Mouse (Mus musculus) CH12.LX (cell line): ENCODE measurements around the gene Otud7a. TPM values are rescaled to one million over a fixed set of nuclear protein-coding genes. Genes with fewer than 3 reads are reported as not detected.

Experiments
- DNase-seq: peaks from one replicate; pipeline ENCODE4 v3.0.0-alpha.2; 2013; ENCODE audit errors: extremely low read depth
- H3K27ac ChIP-seq: 2 replicates; pipeline ENCODE4 v1.5.1; 2012; ENCODE audit warnings: low read depth, mild to moderate bottlenecking, control low read depth, moderate library complexity; ENCODE audit not compliant: insufficient read depth
- H3K27me3 ChIP-seq: replicated peaks from 2 replicates; pipeline ENCODE3; 2012; ENCODE audit warnings: inconsistent platforms
- H3K36me3 ChIP-seq, 2 experiments: replicated peaks in 1 of 2; 2 replicates each; pipeline versions ENCODE3 to v1.6.1; 2012; ENCODE audit warnings: inconsistent platforms in 1 of 2, low read length in 1 of 2, mild to moderate bottlenecking in 1 of 2, mixed read lengths in 1 of 2, moderate library complexity in 1 of 2; ENCODE audit not compliant: control insufficient read depth in 1 of 2, insufficient read depth in 1 of 2
- H3K4me1 ChIP-seq, 2 experiments: 2 replicates each; pipeline ENCODE4 v1.6.1; 2012; ENCODE audit warnings: inconsistent platforms in 1 of 2, moderate library complexity in 1 of 2; ENCODE audit not compliant: insufficient read depth in 2 of 2, control insufficient read depth in 1 of 2
- H3K4me2 ChIP-seq: 2 replicates; pipeline ENCODE4 v1.6.1; 2012; ENCODE audit warnings: low read depth, mild to moderate bottlenecking, control low read depth; ENCODE audit not compliant: poor library complexity, insufficient read depth, severe bottlenecking
- H3K4me3 ChIP-seq, 3 experiments: fragments of 150-350 bp in 1 of 3; sonication (generic) in 1 of 3; replicated peaks in 1 of 3; 2 replicates each; pipeline versions ENCODE3 to v1.5.1; 2011 to 2012; ENCODE audit warnings: low read depth in 2 of 3, low read length in 2 of 3, mild to moderate bottlenecking in 2 of 3, moderate library complexity in 2 of 3, control low read depth in 1 of 3, improper control_type of control experiment in 1 of 3, inconsistent platforms in 1 of 3, mixed read lengths in 1 of 3; ENCODE audit not compliant: poor library complexity in 1 of 3
- H3K79me2 ChIP-seq: replicated peaks from 2 replicates; pipeline ENCODE4 v1.6.1; 2012; ENCODE audit warnings: mild to moderate bottlenecking, moderate library complexity; ENCODE audit not compliant: control insufficient read depth, poor library complexity, insufficient read depth, severe bottlenecking; ENCODE audit errors: extremely low read depth
- H3K9ac ChIP-seq: 2 replicates; pipeline ENCODE4 v1.6.1; 2012; ENCODE audit warnings: low read depth, mild to moderate bottlenecking, control low read depth, moderate library complexity; ENCODE audit not compliant: insufficient read depth
- H3K9me3 ChIP-seq: replicated peaks from 2 replicates; pipeline ENCODE3; 2012; ENCODE audit warnings: low read length, inconsistent platforms, mixed read lengths
- BHLHE40 ChIP-seq: IDR thresholded peaks from 2 replicates; pipeline ENCODE4 v1.6.1; 2011; ENCODE audit warnings: mild to moderate bottlenecking, low read depth, low read length, improper control_type of control experiment
- CHD1 ChIP-seq: IDR thresholded peaks from 2 replicates; pipeline ENCODE4 v1.6.1; 2012; ENCODE audit warnings: low read depth, low read length, improper control_type of control experiment, inconsistent platforms
- CHD2 ChIP-seq: IDR thresholded peaks from 2 replicates; pipeline ENCODE4 v1.6.1; 2011; ENCODE audit warnings: low read length, improper control_type of control experiment
- CTCF ChIP-seq, 2 experiments: IDR thresholded peaks in 1 of 2; conservative IDR thresholded peaks in 1 of 2; 2 replicates each; pipeline ENCODE4 v1.5.1; 2011 to 2012; ENCODE audit warnings: low read depth in 2 of 2, low read length in 2 of 2, improper control_type of control experiment in 1 of 2, inconsistent platforms in 1 of 2, mild to moderate bottlenecking in 1 of 2, moderate library complexity in 1 of 2
- E2F4 ChIP-seq: IDR thresholded peaks from 2 replicates; pipeline ENCODE4 v1.6.1; 2011; ENCODE audit warnings: low read depth, low read length, improper control_type of control experiment; ENCODE audit not compliant: insufficient replicate concordance
- ELF1 ChIP-seq: IDR thresholded peaks from 2 replicates; pipeline ENCODE4 v1.6.1; 2014; ENCODE audit warnings: low read depth, mild to moderate bottlenecking, inconsistent platforms, low read length, improper control_type of control experiment
- ETS1 ChIP-seq: conservative IDR thresholded peaks from 2 replicates; pipeline ENCODE4 v1.6.1; 2012; ENCODE audit warnings: low read depth, mild to moderate bottlenecking, inconsistent platforms, low read length, improper control_type of control experiment, moderate library complexity
- IRF4 ChIP-seq: IDR thresholded peaks from 2 replicates; pipeline ENCODE4 v1.6.1; 2014; ENCODE audit warnings: low read depth, mild to moderate bottlenecking, inconsistent platforms, low read length, improper control_type of control experiment
- JUND ChIP-seq: conservative IDR thresholded peaks from 2 replicates; pipeline ENCODE4 v1.6.1; 2011; ENCODE audit warnings: low read depth, low read length, improper control_type of control experiment
- MAFK ChIP-seq: IDR thresholded peaks from 2 replicates; pipeline ENCODE4 v1.6.1; 2011; ENCODE audit warnings: low read length, improper control_type of control experiment; ENCODE audit not compliant: insufficient replicate concordance
- MAX ChIP-seq: IDR thresholded peaks from 2 replicates; pipeline ENCODE4 v1.6.1; 2011; ENCODE audit warnings: low read length, improper control_type of control experiment
- MEF2A ChIP-seq: IDR thresholded peaks from 2 replicates; pipeline ENCODE4 v1.6.1; 2014; ENCODE audit warnings: low read depth, mild to moderate bottlenecking, inconsistent platforms, low read length, improper control_type of control experiment, borderline replicate concordance
- MYC ChIP-seq: IDR thresholded peaks from 2 replicates; pipeline ENCODE4 v1.6.1; 2011; ENCODE audit warnings: low read depth, mild to moderate bottlenecking, improper control_type of control experiment, low read length
- NELFE ChIP-seq: IDR thresholded peaks from 2 replicates; pipeline ENCODE4 v1.6.1; 2011; ENCODE audit warnings: low read depth, low read length, improper control_type of control experiment
- POLR2AphosphoS2 ChIP-seq: IDR thresholded peaks from 2 replicates; pipeline ENCODE4 v1.6.1; 2011; ENCODE audit warnings: low read depth, low read length, improper control_type of control experiment
- RAD21 ChIP-seq: IDR thresholded peaks from 2 replicates; pipeline ENCODE4 v1.6.1; 2011; ENCODE audit warnings: low read depth, mild to moderate bottlenecking, low read length, improper control_type of control experiment, moderate library complexity
- RCOR1 ChIP-seq: conservative IDR thresholded peaks from 2 replicates; pipeline ENCODE4 v1.6.1; 2012; ENCODE audit warnings: low read depth, mild to moderate bottlenecking, inconsistent platforms, low read length, improper control_type of control experiment
- SIN3A ChIP-seq: IDR thresholded peaks from 2 replicates; pipeline ENCODE4 v1.6.1; 2012; ENCODE audit warnings: low read length, improper control_type of control experiment, inconsistent platforms
- SMC3 ChIP-seq: IDR thresholded peaks from 2 replicates; pipeline ENCODE4 v1.6.1; 2011; ENCODE audit warnings: low read depth, low read length, improper control_type of control experiment
- TBP ChIP-seq: conservative IDR thresholded peaks from 2 replicates; pipeline ENCODE4 v1.6.1; 2011; ENCODE audit warnings: low read depth, low read length, improper control_type of control experiment
- TCF12 ChIP-seq: IDR thresholded peaks from 2 replicates; pipeline ENCODE4 v1.6.1; 2014; ENCODE audit warnings: low read depth, mild to moderate bottlenecking, inconsistent platforms, low read length, improper control_type of control experiment
- UBTF ChIP-seq: IDR thresholded peaks from 2 replicates; pipeline ENCODE4 v1.6.1; 2012; ENCODE audit warnings: low read depth, mild to moderate bottlenecking, inconsistent platforms, low read length, improper control_type of control experiment, moderate library complexity
- USF1 ChIP-seq: IDR thresholded peaks from 2 replicates; pipeline ENCODE4 v1.6.1; 2014; ENCODE audit warnings: low read depth, mild to moderate bottlenecking, inconsistent platforms, low read length, improper control_type of control experiment
- USF2 ChIP-seq: conservative IDR thresholded peaks from 2 replicates; pipeline ENCODE4 v1.6.1; 2011; ENCODE audit warnings: low read depth, low read length, improper control_type of control experiment
- ZC3H11A ChIP-seq: IDR thresholded peaks from 2 replicates; pipeline ENCODE4 v1.6.1; 2012; ENCODE audit warnings: low read depth, mild to moderate bottlenecking, inconsistent platforms, low read length, improper control_type of control experiment
- ZKSCAN1 ChIP-seq: IDR thresholded peaks from 2 replicates; pipeline ENCODE4 v1.6.1; 2012; ENCODE audit warnings: low read depth, inconsistent platforms, low read length, improper control_type of control experiment, borderline replicate concordance
- ZMIZ1 ChIP-seq: IDR thresholded peaks from 2 replicates; pipeline ENCODE4 v1.6.1; 2012; ENCODE audit warnings: low read depth, mild to moderate bottlenecking, inconsistent platforms, low read length, improper control_type of control experiment
- dilution Hi-C: fragments of 300-500 bp; cut with MboI; formaldehyde crosslinking; loops from 2 replicates; pipeline ENCODE4 v1.14.3; 2020; ENCODE audit warnings: low sequenced_read_pairs; ENCODE audit not compliant: extremely low pct_unique_long_range_greater_than_20kb, extremely low pct_ligation_motif_present
- in situ Hi-C: fragments of 300-500 bp; cut with MboI; formaldehyde crosslinking; loops from 3 replicates; pipeline ENCODE4 v1.14.3; 2019; ENCODE audit warnings: low sequenced_read_pairs, low pct_ligation_motif_present, low pct_unique_long_range_greater_than_20kb, mixed read lengths
- polyA plus RNA-seq: library from polyadenylated mRNA; unstranded; fragments of >175 nt; gene quantifications from 2 replicates; pipeline ENCODE4 v1.2.1, GENCODE M21; 2012; ENCODE audit warnings: low read depth; ENCODE audit not compliant: insufficient read length
- total RNA-seq, 2 experiments: library from RNA; depleted of rRNA; stranded (reverse); fragments of 300-350 nt in 1 of 2; fragments of >200 nt in 1 of 2; gene quantifications; 2 replicates each; pipeline ENCODE4 v1.2.3; 2012 to 2014

Otud7a gene
- total and polyA plus RNA-seq, 3 experiments = not detected

DNA sequence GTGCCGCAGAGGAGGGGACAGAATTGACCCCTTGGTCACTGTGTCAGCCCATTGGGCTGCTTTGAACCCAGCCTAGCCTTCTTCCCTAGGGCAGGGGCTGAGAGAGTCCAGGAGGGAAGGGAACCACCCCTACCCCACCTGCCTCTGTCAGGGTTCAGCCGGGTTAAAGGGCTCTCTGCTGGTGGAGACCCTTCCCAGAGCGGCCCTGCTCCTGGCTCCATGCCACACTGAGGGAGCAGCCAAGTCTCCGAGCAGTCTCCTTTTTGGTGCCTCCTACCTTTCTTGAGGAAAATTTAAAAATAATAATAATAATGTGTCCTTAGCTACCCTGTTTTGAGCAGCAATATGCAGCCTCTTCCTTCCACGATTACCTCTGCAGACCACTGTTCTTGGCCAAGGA, 315.1 kb downstream of the Otud7a start:
- no peaks in the 10 kb centered on the region for H3K27me3 ChIP-seq
- DNase-seq = no peak
- H3K4me1 ChIP-seq = peaks cover 0 to 3% of the 10 kb centered on the region in 2 experiments; a peak in 1 of 4 replicates
- no peaks in the 10 kb centered on the region for H3K79me2 ChIP-seq
- no peak overlapping the region for H3K27ac ChIP-seq
- H3K9ac ChIP-seq = no peak overlapping the region
- in situ Hi-C loops (loop anchor here (10.0 to 25.0 kb wide), 3 partner anchors 203 to 395 kb away; partner anchors contain the start of gene Trpm1), dilution Hi-C loops (no loop called here)
- H3K36me3 ChIP-seq = no peaks in the 10 kb centered on the region
- H3K4me2 ChIP-seq = no peak overlapping the region
- no peak overlapping the region for H3K4me3 ChIP-seq
- H3K9me3 ChIP-seq = peaks cover 11% of the 10 kb centered on the region
- TF ChIP-seq MYC (no peak), ETS1 (no peak), E2F4 (no peak), IRF4 (no peak), CHD2 (no peak), POLR2AphosphoS2 (no peak), MEF2A (no peak), NELFE (no peak), MAFK (no peak), ZMIZ1 (no peak), ZC3H11A (no peak), ZKSCAN1 (no peak), USF2 (no peak), MAX (no peak), RCOR1 (no peak)

DNA sequence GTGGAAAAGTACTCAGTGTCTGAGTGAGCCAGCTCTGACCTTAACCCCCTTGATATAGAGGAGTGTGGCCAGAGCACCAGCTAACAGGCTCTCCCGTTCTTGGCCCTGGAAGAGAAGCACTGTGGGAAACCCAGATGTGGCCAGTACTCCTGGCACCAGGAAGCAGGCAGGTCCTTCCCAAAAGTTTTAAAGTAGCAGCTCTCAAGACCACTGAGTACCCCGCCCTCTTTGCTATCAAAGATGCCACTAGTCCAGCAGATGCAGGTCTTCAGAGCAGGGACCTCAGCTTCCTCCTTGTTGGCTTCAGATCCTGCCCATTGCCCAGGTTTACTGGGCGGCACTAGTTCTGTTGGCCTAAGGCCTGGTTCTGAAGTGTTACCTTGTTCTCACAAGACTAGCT, 318.0 kb downstream of the Otud7a start:
- TF ChIP-seq MYC = no peak
- TF ChIP-seq POLR2AphosphoS2 = no peak
- TF ChIP-seq MEF2A = no peak
- TF ChIP-seq IRF4 = no peak
- no peak for TF ChIP-seq SMC3
- no peak for TF ChIP-seq UBTF
- no peak for TF ChIP-seq TBP
- no peak for TF ChIP-seq TCF12
- TF ChIP-seq ETS1 = no peak
- no peak for TF ChIP-seq RAD21
- no peak for TF ChIP-seq MAX
- TF ChIP-seq CTCF (conservative IDR thresholded peaks at IDR 0.05 in 1 of 2, IDR thresholded peaks at IDR 0.05 in 1 of 2; ENCODE audit: low read depth in 2 of 2, low read length in 2 of 2) = no peak
- TF ChIP-seq RCOR1 = no peak
- no peak for TF ChIP-seq USF1
- no peak for TF ChIP-seq JUND
- no peak for TF ChIP-seq USF2
- no peak for TF ChIP-seq CHD1
- TF ChIP-seq ELF1 = no peak
- no peak for TF ChIP-seq SIN3A
- TF ChIP-seq BHLHE40 = no peak
- Histone ChIP-seq H3K36me3 (no peaks in the 10 kb centered on the region), H3K4me2 (no peak overlapping the region), H3K79me2 (no peaks in the 10 kb centered on the region), H3K27ac (no peak overlapping the region), H3K4me1 (no peaks in the 10 kb centered on the region), H3K4me3 (no peak overlapping the region), H3K9ac (no peak overlapping the region), H3K27me3 (no peaks in the 10 kb centered on the region), H3K9me3 (peaks cover 7% of the 10 kb centered on the region)
- dilution Hi-C loops (no loop called here), in situ Hi-C loops (loop anchor here (25.0 kb wide), 1 partner anchor 200 kb away; no protein-coding TSS in a partner anchor)
- no peak for DNase-seq
